Mouse (Mus musculus): ENCODE measurements around the gene Artn.

Gene Artn

GRCm38 (mm10) chr4:117929391-117929881, at the start of gene Artn:
TSS of gene Artn (minus strand) at chr4:117929763.
- no peak for DNase-seq

- DNase-seq = no peak
Observed at GRCm38 (mm10) chr4:117979181-117979580, 49.6 kb upstream of the Artn start.

- DNase-seq = no peak
Observed at GRCm38 (mm10) chr4:117978282-117978681, 48.7 kb upstream of the Artn start.

GRCm38 (mm10) chr4:117977841-117978240, 48.3 kb upstream of the Artn start:
- DNase-seq = no peak

GRCm38 (mm10) chr4:117977371-117977770, 47.8 kb upstream of the Artn start:
- DNase-seq = no peak

- no peak for DNase-seq
Observed at GRCm38 (mm10) chr4:117975820-117976219, 46.3 kb upstream of the Artn start.

- no peak for DNase-seq
Observed at GRCm38 (mm10) chr4:117974719-117975118, 45.2 kb upstream of the Artn start.

GRCm38 (mm10) chr4:117972999-117973398, 43.4 kb upstream of the Artn start:
- no peak for DNase-seq

- no peak for DNase-seq
Observed at GRCm38 (mm10) chr4:117964346-117965025, 34.9 kb upstream of the Artn start.

GRCm38 (mm10) chr4:117957492-117957891, 27.9 kb upstream of the Artn start:
- no peak for DNase-seq

- DNase-seq = no peak
Observed at GRCm38 (mm10) chr4:117947493-117947892, 17.9 kb upstream of the Artn start.

GRCm38 (mm10) chr4:117946639-117947305, 17.2 kb upstream of the Artn start:
- DNase-seq = no peak

- DNase-seq = no peak
Observed at GRCm38 (mm10) chr4:117943317-117943716, 13.8 kb upstream of the Artn start.

GRCm38 (mm10) chr4:117936964-117937363, 7.4 kb upstream of the Artn start:
- no peak for DNase-seq

- DNase-seq = no peak
Observed at GRCm38 (mm10) chr4:117934081-117934480, 4.5 kb upstream of the Artn start.

- no peak for DNase-seq
Observed at GRCm38 (mm10) chr4:117933248-117933647, 3.7 kb upstream of the Artn start.

- DNase-seq = no peak
Observed at GRCm38 (mm10) chr4:117928699-117929241, 793 bp downstream of the Artn start.

- no peak for DNase-seq
Observed at GRCm38 (mm10) chr4:117928234-117928633, 1.3 kb downstream of the Artn start.

- no peak for DNase-seq
Observed at GRCm38 (mm10) chr4:117926545-117927482, 2.7 kb downstream of the Artn start.

- DNase-seq = no peak
Observed at GRCm38 (mm10) chr4:117924916-117925315, 4.6 kb downstream of the Artn start.

- no peak for DNase-seq
Observed at GRCm38 (mm10) chr4:117923450-117923849, 6.1 kb downstream of the Artn start.

- no peak for DNase-seq
Observed at GRCm38 (mm10) chr4:117921358-117921757, 8.2 kb downstream of the Artn start.

- DNase-seq = no peak
Observed at GRCm38 (mm10) chr4:117918762-117919161, 10.8 kb downstream of the Artn start.

All from layer of hippocampus, adult 9-11 months (tissue).